Mouse (Mus musculus) liver, adult 2 months (tissue): ENCODE measurements around the gene Sec24a. TPM values are rescaled to one million over a fixed set of nuclear protein-coding genes. Genes with fewer than 3 reads are reported as not detected.
"Not testable (repeated sequence)": the region's sequence is repeated elsewhere in the genome, so short reads cannot be mapped to it uniquely, and the experiment has no call there.

Experiments used
- DNase-seq: peaks from one replicate; pipeline ENCODE4 v3.0.0-alpha.2; 2011; ENCODE audit warnings: low read depth, low spot score; ENCODE audit errors: extremely low read depth
- H3K27ac ChIP-seq: fragments of 200-500 bp; replicated peaks from 2 replicates; pipeline ENCODE4 v1.5.1; 2012; ENCODE audit warnings: low read depth, mild to moderate bottlenecking, control low read depth, inconsistent platforms, low read length; ENCODE audit not compliant: insufficient read depth
- H3K27me3 ChIP-seq: fragments of 200-500 bp; 2 replicates; pipeline ENCODE4 v1.6.1; 2012; ENCODE audit warnings: mild to moderate bottlenecking, moderate library complexity, low read length, inconsistent platforms; ENCODE audit not compliant: control insufficient read depth, insufficient read depth
- H3K36me3 ChIP-seq: fragments of 200-500 bp; 2 replicates; pipeline ENCODE4 v1.6.1; 2012; ENCODE audit warnings: low read length, inconsistent platforms; ENCODE audit not compliant: control insufficient read depth, insufficient read depth
- H3K4me1 ChIP-seq: fragments of 200-500 bp; 2 replicates; pipeline ENCODE4 v1.6.1; 2011; ENCODE audit warnings: low read length; ENCODE audit not compliant: control insufficient read depth, insufficient read depth
- H3K4me3 ChIP-seq: fragments of 200-500 bp; 2 replicates; pipeline ENCODE4 v1.5.1; 2011; ENCODE audit warnings: low read depth, mild to moderate bottlenecking, control low read depth, low read length, moderate library complexity; ENCODE audit not compliant: insufficient read depth
- H3K79me2 ChIP-seq: fragments of 200-500 bp; 2 replicates; pipeline ENCODE4 v1.6.1; 2012; ENCODE audit warnings: inconsistent platforms, mild to moderate bottlenecking, low read length, moderate library complexity; ENCODE audit not compliant: control insufficient read depth, insufficient read depth
- H3K9ac ChIP-seq: fragments of 200-500 bp; 2 replicates; pipeline ENCODE4 v1.6.1; 2012; ENCODE audit warnings: low read depth, mild to moderate bottlenecking, control low read depth, inconsistent platforms, low read length
- CTCF ChIP-seq: fragments of 200-500 bp; IDR thresholded peaks from 2 replicates; pipeline ENCODE4 v1.5.1; 2011; ENCODE audit warnings: low read depth, low read length, control low read depth
- POLR2A ChIP-seq: fragments of 200-500 bp; IDR thresholded peaks from 2 replicates; pipeline ENCODE4 v1.6.1; 2011; ENCODE audit warnings: low read length, control low read depth; ENCODE audit not compliant: insufficient read depth; ENCODE audit errors: extremely low read depth
- WGBS: fragments of 180-500 bp; shearing (Covaris S2); methylation state at CpG from one replicate; pipeline ENCODE4 v1.1.7; 2018; 5-methylcytosine and 5-hydroxymethylcytosine counted together
- polyA plus RNA-seq: library from polyadenylated mRNA; depleted of rRNA; stranded (reverse); fragments of >200 nt; gene quantifications from 2 replicates; pipeline ENCODE4 v1.2.3, GENCODE M21; 2012
- total RNA-seq: library from RNA; depleted of rRNA; stranded (reverse); fragments of >200 nt; gene quantifications from 2 replicates; pipeline ENCODE4 v1.2.3, GENCODE M21; 2014

The Sec24a gene
- total and polyA plus RNA-seq, 2 experiments = 30.6 to 45.1 TPM

DNA sequence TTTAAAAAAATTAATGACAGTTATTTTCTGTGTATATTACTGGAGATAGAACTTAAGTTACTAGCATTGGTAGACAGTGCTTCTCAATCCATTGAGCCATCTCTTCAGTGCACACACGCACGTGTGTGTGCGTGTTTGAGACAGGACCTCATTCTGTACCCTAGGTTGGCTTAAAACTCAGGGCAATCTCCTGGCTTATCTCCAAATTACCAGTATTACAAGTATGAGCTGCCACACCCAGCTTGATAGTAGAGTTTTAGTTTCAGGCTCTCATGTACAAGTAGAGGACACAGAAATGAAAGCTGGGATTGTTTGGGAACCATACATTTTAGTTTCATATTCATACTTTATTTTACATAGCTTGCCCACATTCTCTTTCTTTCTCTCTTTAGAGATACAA lies 22.7 kb downstream of the Sec24a start:
- H3K4me1 ChIP-seq = peaks cover 13% of the 10 kb centered on the region
- H3K27ac ChIP-seq = no peak overlapping the region
- H3K27me3 ChIP-seq = no peaks in the 10 kb centered on the region
- 59% methylated on average over 3 of the region's 3 CpGs for WGBS
- TF ChIP-seq CTCF = no peak
- no peak for TF ChIP-seq POLR2A
- DNase-seq = peak; percentile 34
- H3K36me3 ChIP-seq = peaks cover 80% of the 10 kb centered on the region
- peaks cover 41% of the 10 kb centered on the region for H3K79me2 ChIP-seq
- no peak overlapping the region for H3K4me3 ChIP-seq
- no peak overlapping the region for H3K9ac ChIP-seq

DNA sequence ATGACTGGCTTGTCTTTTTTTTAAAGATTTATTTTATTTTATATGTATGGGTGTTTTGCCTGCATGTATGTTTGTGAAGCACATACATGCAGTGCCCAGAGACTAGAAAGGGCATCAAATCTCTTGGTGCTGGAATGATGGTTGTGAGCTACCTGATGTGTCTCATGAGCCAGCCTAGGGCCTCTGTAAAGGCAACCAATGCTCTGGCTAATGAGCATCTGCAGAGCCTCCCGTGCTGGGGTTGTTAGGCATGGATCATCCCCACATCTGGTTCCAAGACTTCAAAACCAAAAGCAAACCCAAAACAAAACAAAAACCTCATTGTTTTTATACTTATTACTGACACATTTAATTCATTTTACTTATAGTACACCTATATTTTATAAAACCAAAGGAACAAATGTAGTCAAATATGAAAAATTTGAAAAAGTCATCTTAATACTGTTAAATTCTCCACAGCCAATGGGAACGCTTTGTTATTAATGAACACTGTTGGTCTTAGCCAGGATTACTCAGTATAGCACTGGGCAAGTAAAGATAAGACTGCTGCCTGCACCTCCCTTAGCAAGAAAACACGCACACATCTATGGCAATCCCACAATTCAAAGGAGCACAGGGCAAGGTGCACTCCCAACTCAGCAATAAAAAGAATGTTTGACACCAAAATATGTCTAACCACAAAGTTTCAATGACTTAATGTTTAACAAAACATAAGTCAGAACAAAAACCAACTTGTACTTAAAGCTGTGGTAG lies 24.6 kb downstream of the Sec24a start:
- 70% methylated on average over 3 of the region's 3 CpGs for WGBS
- H3K4me1 ChIP-seq = peaks cover 9% of the 10 kb centered on the region
- peaks cover 78% of the 10 kb centered on the region for H3K36me3 ChIP-seq
- no peak overlapping the region for H3K27ac ChIP-seq
- DNase-seq = no peak
- no peak overlapping the region for H3K4me3 ChIP-seq
- peaks cover 36% of the 10 kb centered on the region for H3K79me2 ChIP-seq
- H3K9ac ChIP-seq = no peak overlapping the region
- no peaks in the 10 kb centered on the region for H3K27me3 ChIP-seq
- TF ChIP-seq CTCF = no peak
- no peak for TF ChIP-seq POLR2A

GRCm38 (mm10) chr11:51734218-51734617 lies 29.2 kb downstream of the Sec24a start:
- H3K4me3 ChIP-seq, DNase-seq, H3K27ac ChIP-seq, H3K27me3 ChIP-seq, H3K4me1 ChIP-seq, H3K9ac ChIP-seq: not testable (repeated sequence)
- peaks cover 76% of the 10 kb centered on the region for H3K36me3 ChIP-seq
- peaks cover 13% of the 10 kb centered on the region; the same call in 1 of the 2 replicates for H3K79me2 ChIP-seq
- 97% methylated on average over 13 of the region's 13 CpGs for WGBS

GRCm38 (mm10) chr11:51732883-51733282 lies 30.6 kb downstream of the Sec24a start:
- Histone ChIP-seq H3K9ac (no peak overlapping the region), H3K27ac (no peak overlapping the region), H3K79me2 (peaks cover 8% of the 10 kb centered on the region; the same call in 1 of the 2 replicates), H3K36me3 (peaks cover 76% of the 10 kb centered on the region), H3K4me3 (no peak overlapping the region), H3K27me3 (no peaks in the 10 kb centered on the region), H3K4me1 (peaks cover 2% of the 10 kb centered on the region)
- 68% methylated on average over 1 of the region's 1 CpGs for WGBS
- TF ChIP-seq CTCF (no peak), POLR2A (no peak)
- no peak for DNase-seq

GRCm38 (mm10) chr11:51721066-51721465 lies 42.4 kb downstream of the Sec24a start:
- TF ChIP-seq POLR2A = no peak
- TF ChIP-seq CTCF = no peak
- Histone ChIP-seq H3K27me3 (no peaks in the 10 kb centered on the region), H3K27ac (no peak overlapping the region), H3K9ac (no peak overlapping the region), H3K4me1 (no peaks in the 10 kb centered on the region), H3K36me3 (peaks cover 85% of the 10 kb centered on the region), H3K79me2 (peaks cover 2% of the 10 kb centered on the region; the same call in 1 of the 2 replicates), H3K4me3 (no peak overlapping the region)
- no peak for DNase-seq
- 89% methylated on average over 11 of the region's 11 CpGs for WGBS

DNA sequence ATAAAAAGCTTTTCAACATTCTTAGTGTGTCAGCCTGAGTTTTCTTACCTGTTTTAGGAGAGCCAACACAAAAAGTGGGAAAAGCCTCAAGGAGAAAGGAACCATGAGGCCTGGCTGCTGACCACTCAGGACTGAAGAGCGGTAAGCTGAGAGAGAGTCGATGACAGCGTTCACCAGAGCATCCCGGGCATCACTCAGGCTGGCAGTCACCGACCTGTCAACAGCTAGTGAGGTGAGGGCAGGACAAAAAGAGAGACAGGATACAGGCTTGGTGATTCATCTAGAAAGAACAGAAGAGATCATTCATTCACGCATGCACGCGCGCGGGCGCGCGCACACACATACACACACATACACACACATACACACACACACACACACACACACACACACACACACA lies 56.4 kb downstream of the Sec24a start:
- Histone ChIP-seq H3K4me3 (no peak overlapping the region), H3K36me3 (peaks cover 75% of the 10 kb centered on the region), H3K27me3 (no peaks in the 10 kb centered on the region), H3K4me1 (no peaks in the 10 kb centered on the region), H3K27ac (no peak overlapping the region), H3K9ac (no peak overlapping the region), H3K79me2 (no peaks in the 10 kb centered on the region)
- 93% methylated on average over 13 of the region's 13 CpGs for WGBS
- TF ChIP-seq CTCF = no peak
- DNase-seq = no peak
